Mouse (Mus musculus): Measurements from ENCODE around the gene Sult1d1.

DNA sequence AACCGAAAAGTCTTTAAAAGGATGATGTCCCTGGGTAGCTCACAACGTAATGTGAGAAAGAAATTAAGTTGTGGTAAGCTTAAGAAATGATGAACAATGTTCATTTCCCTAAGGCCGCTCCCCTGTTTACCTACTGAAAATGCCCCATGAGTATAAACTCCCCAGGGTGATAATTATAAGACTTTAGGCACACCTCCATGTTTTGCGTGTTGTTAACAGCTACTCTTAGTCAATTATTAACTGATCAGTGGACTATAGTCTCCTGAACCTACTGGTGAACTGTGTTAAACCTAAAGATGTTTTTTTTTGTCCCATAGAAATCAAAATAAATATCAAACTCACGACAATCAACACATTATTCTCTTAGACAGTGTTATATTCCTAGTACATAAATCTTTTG lies at the start of gene Sult1d1:
- TF ChIP-seq POLR2A (IDR thresholded peaks at IDR 0.05; ENCODE audit: insufficient read depth, low read length) (no peak), CTCF (IDR thresholded peaks at IDR 0.05; ENCODE audit: low read depth, low read length) (no peak)
